Comparison of ENCODE assay signal across 19 mouse cellular contexts in the genomic region with DNA sequence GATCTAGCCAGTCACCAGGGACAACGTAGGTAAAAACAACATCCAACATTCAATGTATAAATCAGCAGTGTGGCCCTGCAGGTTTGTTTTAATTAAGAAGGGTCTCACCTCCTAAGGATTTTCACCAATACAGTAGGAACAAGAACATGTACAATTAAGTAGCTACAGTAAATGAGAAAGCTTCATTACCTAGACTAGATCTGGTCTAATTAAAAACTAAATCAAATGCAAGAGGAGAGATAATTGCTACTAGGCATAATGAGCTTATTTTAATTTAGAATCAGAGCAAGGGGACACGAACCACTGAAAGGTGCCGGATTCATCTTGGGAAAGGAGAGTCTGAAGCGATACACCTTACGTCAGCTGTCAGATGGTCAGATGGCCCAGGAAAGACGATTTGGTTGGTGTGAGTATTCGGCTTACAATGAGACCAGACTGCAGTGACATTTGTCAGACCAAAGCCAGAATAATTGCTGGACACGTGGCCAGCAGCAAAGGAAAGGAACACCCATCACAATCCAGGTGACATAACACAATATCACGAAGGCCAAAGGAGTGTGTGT.
DNase-seq lines count a peak whose midpoint lies in the region; ATAC-seq and TF ChIP-seq lines count a peak whose summit lies in the region.
"Had no signal": no experiment of that assay in that cellular context is flagged by ENCODE, and none has a peak within 500 bp of the region (broad histone marks: within the 10 kb centered on the region; RNA-seq: fewer than 3 reads in every experiment).

No protein-coding gene starts in this region.

- no peak overlapping the region for H3K4me2 ChIP-seq in hindbrain, postnatal 0 days (ENCODE audit: low read depth, low read length)
- H3K4me2 ChIP-seq in hindbrain, embryonic 12.5 days (replicated peaks) = no peak overlapping the region
- no peak overlapping the region for H3K4me2 ChIP-seq in neural tube, embryonic 15.5 days
- H3K4me2 ChIP-seq: embryonic facial prominence, embryonic 12.5 days; embryonic facial prominence, embryonic 15.5 days; heart, embryonic 11.5 days had no signal

- TF ChIP-seq POLR2A in brain, embryonic 14.5 days (IDR thresholded peaks at IDR 0.05; ENCODE audit: borderline replicate concordance, extremely low read depth, insufficient read depth, insufficient read length, poor library complexity, severe bottlenecking) = no peak

- no peak for TF ChIP-seq CTCF in hindbrain, postnatal 0 days (IDR thresholded peaks at IDR 0.05; ENCODE audit: low read depth)
- no peak for TF ChIP-seq CTCF in brain, embryonic 14.5 days (IDR thresholded peaks at IDR 0.05; ENCODE audit: borderline replicate concordance, extremely low read depth, insufficient read depth, insufficient read length)

- no peak overlapping the region for H3K27ac ChIP-seq in heart, embryonic 10.5 days
- no peak overlapping the region for H3K27ac ChIP-seq in hindbrain, postnatal 0 days
- no peak overlapping the region for H3K27ac ChIP-seq in hindbrain, embryonic 12.5 days
- peak overlapping the region; percentile 43 for H3K27ac ChIP-seq in neural tube, embryonic 15.5 days (replicated peaks)
- H3K27ac ChIP-seq: embryonic facial prominence, embryonic 12.5 days; embryonic facial prominence, embryonic 15.5 days; heart, adult 2 months had no signal

- H3K9ac ChIP-seq in hindbrain, postnatal 0 days (replicated peaks; ENCODE audit: low read length) = no peak overlapping the region
- no peak overlapping the region for H3K9ac ChIP-seq in hindbrain, embryonic 12.5 days
- H3K9ac ChIP-seq in neural tube, embryonic 15.5 days (replicated peaks) = no peak overlapping the region
- H3K9ac ChIP-seq: embryonic facial prominence, embryonic 12.5 days; embryonic facial prominence, embryonic 15.5 days had no signal

- no peak overlapping the region for H3K4me3 ChIP-seq in heart, embryonic 10.5 days
- no peak overlapping the region for H3K4me3 ChIP-seq in hindbrain, postnatal 0 days (ENCODE audit: low read length)
- H3K4me3 ChIP-seq in hindbrain, embryonic 12.5 days = no peak overlapping the region
- no peak overlapping the region for H3K4me3 ChIP-seq in neural tube, embryonic 15.5 days (replicated peaks)
- H3K4me3 ChIP-seq: embryonic facial prominence, embryonic 12.5 days; embryonic facial prominence, embryonic 15.5 days; heart, adult 2 months had no signal

- DNase-seq in heart, adult 11 months = peak; percentile 63
- no peak for DNase-seq in heart, embryonic 10.5 days (ENCODE audit: low spot score)
- peak; percentile 13 for DNase-seq in hindbrain, postnatal 0 days (ENCODE audit: low spot score)
- peak; percentile 50 for DNase-seq in brain, embryonic 14.5 days (ENCODE audit: low read depth)
- DNase-seq: adrenal gland, adult 8-10 months; adrenal gland, postnatal 25 days; cerebellum, adult 18-20 months; cerebellum, adult 9-11 months; cerebellum, postnatal 25 days; gastrocnemius, postnatal 25 days; heart, adult 2 months; kidney, adult 2 months had no signal

- ATAC-seq in hindbrain, postnatal 0 days = peak; percentile 47; the same call in 1 of the 2 replicates
- no peak for ATAC-seq in hindbrain, embryonic 12.5 days (ENCODE audit: low FRiP score)
- ATAC-seq in neural tube, embryonic 15.5 days (ENCODE audit: low FRiP score) = peak; percentile 81
- ATAC-seq: activated CD4-positive, CD25-positive, alpha-beta regulatory T cell, adult 4 months; intestine, postnatal 0 days had no signal

- peaks cover 6% of the 10 kb centered on the region; the same call in 1 of the 2 replicates for H3K4me1 ChIP-seq in heart, embryonic 10.5 days
- 0 out of 2 replicates have a peak, but pooled peaks cover 4% of the 10 kb centered on the region for H3K4me1 ChIP-seq in hindbrain, postnatal 0 days (ENCODE audit: insufficient read depth, low read length)
- peaks cover 4% of the 10 kb centered on the region; the same call in 1 of the 2 replicates for H3K4me1 ChIP-seq in hindbrain, embryonic 12.5 days
- peaks cover 23% of the 10 kb centered on the region for H3K4me1 ChIP-seq in neural tube, embryonic 15.5 days

- no peaks in the 10 kb centered on the region for H3K9me3 ChIP-seq in heart, embryonic 10.5 days
- no peaks in the 10 kb centered on the region for H3K9me3 ChIP-seq in hindbrain, postnatal 0 days (ENCODE audit: low read length)
- H3K9me3 ChIP-seq in hindbrain, embryonic 12.5 days (replicated peaks) = no peaks in the 10 kb centered on the region
- H3K9me3 ChIP-seq in neural tube, embryonic 15.5 days (replicated peaks) = no peaks in the 10 kb centered on the region
- H3K9me3 ChIP-seq: embryonic facial prominence, embryonic 12.5 days; embryonic facial prominence, embryonic 15.5 days had no signal

- WGBS in heart, embryonic 10.5 days = 84% methylated on average over 9 of the region's 9 CpGs
- WGBS in hindbrain, postnatal 0 days = 66% methylated on average over 9 of the region's 9 CpGs
- 86% methylated on average over 9 of the region's 9 CpGs for WGBS in hindbrain, embryonic 12.5 days
- 59% methylated on average over 9 of the region's 9 CpGs for WGBS in neural tube, embryonic 15.5 days

- H3K27me3 ChIP-seq in heart, embryonic 10.5 days (ENCODE audit: insufficient read depth, poor library complexity, severe bottlenecking) = no peaks in the 10 kb centered on the region
- H3K27me3 ChIP-seq in hindbrain, postnatal 0 days (ENCODE audit: insufficient read depth, low read length) = no peaks in the 10 kb centered on the region
- no peaks in the 10 kb centered on the region for H3K27me3 ChIP-seq in hindbrain, embryonic 12.5 days
- H3K27me3 ChIP-seq in neural tube, embryonic 15.5 days (replicated peaks) = no peaks in the 10 kb centered on the region
- H3K27me3 ChIP-seq: embryonic facial prominence, embryonic 12.5 days; embryonic facial prominence, embryonic 15.5 days had no signal

- peaks cover 23% of the 10 kb centered on the region for H3K36me3 ChIP-seq in heart, embryonic 10.5 days
- H3K36me3 ChIP-seq in hindbrain, postnatal 0 days (ENCODE audit: insufficient read depth, low read length) = no peaks in the 10 kb centered on the region
- no peaks in the 10 kb centered on the region for H3K36me3 ChIP-seq in hindbrain, embryonic 12.5 days
- H3K36me3 ChIP-seq in neural tube, embryonic 15.5 days = no peaks in the 10 kb centered on the region
